Mouse (Mus musculus): Measurements from ENCODE around the gene Ptges3.
A peak's percentile ranks its signal among the peaks of the same experiment; 100 is the strongest.

Gene Ptges3

DNA sequence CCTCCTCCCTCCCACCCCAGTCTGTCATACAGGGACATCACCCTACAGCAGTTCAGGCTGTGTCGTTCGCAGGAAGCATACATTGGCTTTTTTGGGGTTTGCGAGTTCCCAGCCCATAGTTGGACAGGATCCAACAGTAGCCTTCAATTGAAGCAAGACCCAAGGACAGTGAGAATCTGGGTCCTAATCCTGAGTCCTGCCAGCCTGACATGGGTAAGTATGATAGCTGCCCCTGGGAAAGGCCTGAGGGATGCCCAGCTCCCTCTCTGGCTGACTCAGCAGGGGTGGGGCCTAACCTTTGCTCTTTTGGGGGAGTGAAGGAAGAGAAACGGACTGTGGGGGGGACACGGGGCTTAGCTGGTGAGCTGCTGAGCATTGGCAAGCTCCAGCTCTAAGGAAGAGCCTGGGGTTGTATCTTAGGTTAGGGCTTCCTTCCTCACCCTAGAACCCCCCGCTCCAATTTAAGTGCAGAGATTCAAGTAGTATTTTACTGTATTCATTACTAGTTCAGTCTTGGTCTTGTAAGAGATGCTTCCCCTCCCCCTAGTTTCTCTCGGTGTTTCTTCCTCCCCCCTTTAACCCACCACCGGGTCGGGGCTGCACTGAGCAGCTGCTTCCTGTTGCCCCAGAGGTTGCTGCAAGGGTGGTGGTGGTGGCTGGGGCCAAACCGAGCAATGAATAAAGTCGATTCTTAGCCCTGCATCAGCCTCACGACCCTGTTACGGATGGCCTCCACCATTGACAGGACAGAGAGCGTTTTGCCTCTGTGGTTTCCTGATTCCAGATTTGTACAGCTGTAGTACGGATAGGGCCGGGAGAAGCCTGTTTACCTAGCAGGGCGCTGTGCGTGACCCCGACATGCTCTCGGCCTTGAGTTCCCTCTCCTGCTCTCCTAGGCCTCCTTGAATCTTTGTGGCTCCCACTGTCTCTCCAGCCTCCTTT, 33.1 kb downstream of the Ptges3 start, which contains the start of gene Baz2a:
Gene Baz2a, plus strand, starts transcription at position 14 of the 942 bp plus-strand sequence.
- DNase-seq (ENCODE audit: low read depth in 2 of 2, low spot score in 2 of 2): peak; percentile 36 to 54

- DNase-seq (ENCODE audit: low read depth in 2 of 2, low spot score in 2 of 2): peak; percentile 30 to 31
Measured at GRCm38 (mm10) chr10:128092506-128093495, 34.0 kb downstream of the Ptges3 start.

GRCm38 (mm10) chr10:128093496-128094294, 34.9 kb downstream of the Ptges3 start:
- peak in 1 of 2 experiments; percentile 30 for DNase-seq (ENCODE audit: low read depth in 2 of 2, low spot score in 2 of 2)

- peak; percentile 79 to 86 for DNase-seq (ENCODE audit: low read depth in 2 of 2, low spot score in 2 of 2)
Measured at GRCm38 (mm10) chr10:128094340-128094968, 35.7 kb downstream of the Ptges3 start.

DNA sequence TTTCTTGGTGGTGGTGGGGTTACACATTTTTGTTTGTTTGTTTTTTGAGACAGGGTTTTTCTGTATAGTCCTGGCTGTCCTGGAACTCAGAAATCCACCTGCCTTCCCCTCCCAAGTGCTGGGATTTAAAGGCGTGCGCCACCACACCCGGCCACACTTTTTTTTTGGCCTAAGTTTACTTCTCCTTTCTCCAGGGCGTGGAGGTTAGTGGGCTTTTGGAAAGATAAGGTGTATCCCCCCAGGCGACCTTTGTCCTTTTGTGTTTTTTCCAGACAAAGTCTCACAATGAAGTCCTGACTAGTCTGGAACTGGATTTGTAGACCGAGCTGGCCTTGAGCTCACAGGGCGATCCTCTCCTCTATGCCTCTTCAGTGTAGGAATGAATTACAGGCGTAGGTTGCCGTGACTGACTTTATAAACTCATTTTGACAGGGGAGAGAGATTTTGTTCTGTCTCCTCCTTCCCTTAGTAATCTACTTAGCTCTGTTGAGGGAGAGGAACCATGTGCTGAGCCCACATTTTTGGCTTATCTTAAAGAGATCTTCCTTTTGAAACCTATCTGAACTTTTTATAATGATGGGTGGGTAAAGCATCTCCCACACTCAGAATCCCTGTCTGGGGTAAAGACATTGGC, 36.4 kb downstream of the Ptges3 start:
- DNase-seq (ENCODE audit: low read depth in 2 of 2, low spot score in 2 of 2): no peak

DNA sequence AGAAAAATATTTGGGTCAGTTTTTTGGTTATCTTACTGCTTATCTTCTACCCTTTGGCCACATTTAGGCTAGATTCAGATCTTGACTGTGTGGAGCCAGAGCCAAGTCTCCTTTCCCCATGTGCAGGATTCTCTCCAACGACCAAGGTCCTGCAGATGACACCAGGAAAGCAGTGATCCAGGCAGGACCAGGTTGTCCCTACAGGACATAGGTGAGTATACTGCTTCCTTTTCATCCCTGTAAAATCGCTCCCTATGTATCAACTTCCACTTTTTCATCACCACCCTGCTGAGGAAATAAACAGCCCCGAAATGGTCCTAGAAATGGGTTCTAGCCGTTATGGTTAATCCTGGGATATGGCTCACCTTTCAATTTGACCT, 37.5 kb downstream of the Ptges3 start:
- DNase-seq (ENCODE audit: low read depth in 2 of 2, low spot score in 2 of 2): no peak

- DNase-seq (ENCODE audit: low read depth in 2 of 2, low spot score in 2 of 2): peak; percentile 69 to 76
Measured at GRCm38 (mm10) chr10:128096693-128097586, 38.2 kb downstream of the Ptges3 start.

- DNase-seq (ENCODE audit: low read depth in 2 of 2, low spot score in 2 of 2): peak; percentile 23 to 58
Measured at GRCm38 (mm10) chr10:128097587-128097971, 38.8 kb downstream of the Ptges3 start.

GRCm38 (mm10) chr10:128110103-128110761, 51.5 kb downstream of the Ptges3 start:
- no peak for DNase-seq (ENCODE audit: low read depth in 2 of 2, low spot score in 2 of 2)

DNA sequence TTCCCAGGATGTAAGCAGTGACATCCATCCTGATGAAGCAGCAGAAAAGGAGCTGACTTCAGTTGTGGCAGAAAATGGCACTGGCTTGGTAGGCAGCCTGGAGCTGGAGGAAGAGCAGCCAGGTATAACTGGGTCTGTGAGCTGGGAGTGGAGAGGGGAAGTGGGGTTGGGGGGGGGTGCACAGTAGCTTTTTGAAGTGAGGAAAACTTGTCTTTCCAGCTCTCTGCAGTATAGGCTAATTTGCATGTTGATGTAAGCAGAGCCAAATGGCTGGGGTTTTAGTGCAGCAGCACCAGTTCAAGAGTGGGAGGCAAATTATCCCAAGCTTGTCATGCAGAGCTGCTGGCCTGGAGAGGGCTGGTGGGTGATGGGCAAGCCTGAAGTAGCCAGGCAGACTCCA, 52.5 kb downstream of the Ptges3 start:
- DNase-seq (ENCODE audit: low read depth in 2 of 2, low spot score in 2 of 2): no peak

DNA sequence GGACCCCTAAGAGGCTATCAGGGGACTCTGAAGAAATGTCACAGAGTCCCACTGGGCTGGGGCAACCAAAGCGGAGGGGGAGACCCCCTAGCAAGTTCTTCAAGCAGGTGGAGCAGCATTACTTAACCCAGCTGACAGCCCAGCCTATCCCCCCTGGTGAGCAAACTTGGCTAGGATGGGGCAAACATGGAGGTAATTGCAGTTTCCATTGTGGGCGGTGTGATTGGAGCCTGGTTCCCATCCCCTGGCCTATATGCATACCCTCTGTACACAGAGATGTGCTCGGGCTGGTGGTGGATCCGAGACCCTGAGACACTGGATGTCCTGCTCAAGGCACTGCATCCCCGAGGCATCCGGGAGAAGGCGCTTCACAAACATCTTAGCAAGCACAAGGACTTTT, 65.1 kb downstream of the Ptges3 start:
- no peak for DNase-seq (ENCODE audit: low read depth in 2 of 2, low spot score in 2 of 2)

- no peak for DNase-seq (ENCODE audit: low read depth in 2 of 2, low spot score in 2 of 2)
Measured at GRCm38 (mm10) chr10:128124831-128125230, 66.1 kb downstream of the Ptges3 start.

- DNase-seq (ENCODE audit: low read depth in 2 of 2, low spot score in 2 of 2): no peak
Measured at GRCm38 (mm10) chr10:128125951-128126350, 67.2 kb downstream of the Ptges3 start.

All from CD8-positive naive resting alpha-beta T cell, adult 2 months (primary cell).